In genomic region chr8:127021830-127022229, GRCm38 (mm10) we compare ENCODE assay signal across 16 mouse cellular contexts.
"Had no signal": no experiment of that assay in that cellular context is flagged by ENCODE, and none has a peak within 500 bp of the region (broad histone marks: within the 10 kb centered on the region; RNA-seq: fewer than 3 reads in every experiment).

No protein-coding gene starts in this region.

- H3K9ac ChIP-seq: neural tube, embryonic 13.5 days; neural tube, embryonic 15.5 days; stomach, embryonic 15.5 days had no signal

- H3K4me3 ChIP-seq: neural tube, embryonic 13.5 days; neural tube, embryonic 15.5 days; stomach, embryonic 15.5 days had no signal

- H3K9me3 ChIP-seq: neural tube, embryonic 13.5 days; stomach, embryonic 15.5 days had no signal

- H3K27ac ChIP-seq: neural tube, embryonic 13.5 days; neural tube, embryonic 15.5 days; stomach, embryonic 15.5 days; stomach, postnatal 0 days had no signal

- DNase-seq: retina, postnatal 1 day; right cerebral cortex, adult 18-20 months; right cerebral cortex, postnatal 14 days; right cerebral cortex, postnatal 25 days; right cerebral cortex, postnatal 4 days; spleen, adult 18-20 months; thymus, adult 18-20 months; thymus, adult 2 months; thymus, postnatal 14 days; thymus, postnatal 25 days; thymus, postnatal 36 days; thymus, postnatal 4 days had no signal

- H3K36me3 ChIP-seq: neural tube, embryonic 13.5 days; neural tube, embryonic 15.5 days; stomach, embryonic 15.5 days had no signal

- H3K4me1 ChIP-seq: neural tube, embryonic 13.5 days; neural tube, embryonic 15.5 days; stomach, embryonic 15.5 days had no signal

- H3K4me2 ChIP-seq: neural tube, embryonic 13.5 days; neural tube, embryonic 15.5 days; stomach, embryonic 15.5 days had no signal

- H3K27me3 ChIP-seq: neural tube, embryonic 13.5 days; neural tube, embryonic 15.5 days; stomach, embryonic 15.5 days had no signal
